Mouse (Mus musculus) liver, embryonic 15.5 days (tissue): ENCODE measurements around the gene Soat1. TPM values are rescaled to one million over a fixed set of nuclear protein-coding genes. Genes with fewer than 3 reads are reported as not detected.

Experiments
- ATAC-seq: fragments of 200-750 bp; cut with Nextera tagmentation; 2 replicates; pipeline ENCODE4 v1.8.0; 2017; ENCODE audit warnings: moderate number of reproducible peaks, mild to moderate bottlenecking, moderate library complexity; ENCODE audit not compliant: insufficient read depth
- H3K27ac ChIP-seq: fragments of 300-500 bp; sonication (generic); replicated peaks from 2 replicates; pipeline ENCODE4 v1.5.1; 2015; ENCODE audit warnings: mild to moderate bottlenecking, inconsistent platforms
- H3K27me3 ChIP-seq: fragments of 300-500 bp; sonication (generic); 2 replicates; pipeline ENCODE4 v1.6.1; 2015; ENCODE audit warnings: mild to moderate bottlenecking, inconsistent platforms
- H3K36me3 ChIP-seq: fragments of 300-500 bp; sonication (generic); replicated peaks from 2 replicates; pipeline ENCODE4 v1.6.1; 2015; ENCODE audit warnings: moderate library complexity, mild to moderate bottlenecking, inconsistent platforms
- H3K4me1 ChIP-seq: fragments of 300-500 bp; sonication (generic); replicated peaks from 2 replicates; pipeline ENCODE4 v1.6.1; 2015; ENCODE audit warnings: inconsistent platforms
- H3K4me2 ChIP-seq: fragments of 300-500 bp; sonication (generic); 2 replicates; pipeline ENCODE4 v1.6.1; 2015; ENCODE audit warnings: moderate library complexity, mild to moderate bottlenecking, inconsistent platforms
- H3K4me3 ChIP-seq: fragments of 300-500 bp; sonication (generic); replicated peaks from 2 replicates; pipeline ENCODE4 v1.5.1; 2015; ENCODE audit warnings: mild to moderate bottlenecking, inconsistent platforms
- H3K9ac ChIP-seq: fragments of 300-500 bp; sonication (generic); 2 replicates; pipeline ENCODE4 v1.6.1; 2015; ENCODE audit warnings: moderate library complexity, mild to moderate bottlenecking, inconsistent platforms
- H3K9me3 ChIP-seq: fragments of 300-500 bp; sonication (generic); replicated peaks from 2 replicates; pipeline ENCODE4 v1.6.1; 2016; ENCODE audit warnings: inconsistent platforms
- WGBS: fragments of 180-500 bp; shearing (Covaris S2); methylation state at CpG from one replicate; pipeline ENCODE4 v1.1.7; 2015; ENCODE audit warnings: mixed read lengths; ENCODE audit not compliant: insufficient replicate concordance; 5-methylcytosine and 5-hydroxymethylcytosine counted together
- polyA plus RNA-seq: library from polyadenylated mRNA; unstranded; fragments of >200 nt; fragmentation: Nextera tagmentation; extraction: Ambion mirVana; gene quantifications from 2 replicates; pipeline ENCODE4 v1.2.1, GENCODE M21; 2015

Soat1 gene
- polyA plus RNA-seq, 1 experiment from 2014 or later = 22.3 TPM

DNA sequence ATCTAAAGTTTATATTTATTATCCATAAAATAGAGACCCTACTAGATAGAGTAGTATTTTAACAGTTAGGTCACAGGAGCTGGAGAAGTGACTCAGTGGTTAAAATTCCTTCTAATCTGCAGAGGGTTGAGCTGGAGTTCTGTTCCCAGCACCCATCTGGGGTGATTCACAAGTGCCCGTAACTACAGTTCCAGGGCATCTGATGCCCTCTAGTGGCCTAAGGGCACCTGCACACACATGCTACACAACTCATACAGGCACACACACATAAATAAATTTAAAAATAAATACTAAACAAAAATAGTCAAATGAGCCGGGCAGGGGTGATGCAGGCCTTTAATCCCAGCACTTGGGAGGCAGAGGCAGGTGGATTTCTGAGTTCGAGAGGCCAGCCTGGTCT is 92.9 kb downstream of the Soat1 start:
- H3K4me1 ChIP-seq = no peaks in the 10 kb centered on the region
- H3K27me3 ChIP-seq = no peaks in the 10 kb centered on the region
- H3K4me3 ChIP-seq = no peak overlapping the region
- WGBS = 68% methylated on average over 3 of the region's 3 CpGs
- H3K27ac ChIP-seq = no peak overlapping the region
- ATAC-seq = no peak
- H3K36me3 ChIP-seq = no peaks in the 10 kb centered on the region
- H3K4me2 ChIP-seq = no peak overlapping the region
- H3K9ac ChIP-seq = no peak overlapping the region
- H3K9me3 ChIP-seq = no peaks in the 10 kb centered on the region

Other genes with a start within 250 kb of the Soat1 start
- 0.07 TPM in 2 replicates for gene Tdrd5, start 170.7 kb downstream of the Soat1 start, polyA plus RNA-seq
- not detected in 2 replicates for gene Nphs2, start 163.6 kb downstream of the Soat1 start, polyA plus RNA-seq
- gene Gm2000, start 108.3 kb downstream of the Soat1 start, polyA plus RNA-seq = 483 and 500 TPM in 2 replicates
- gene Axdnd1, start 53.2 kb downstream of the Soat1 start, polyA plus RNA-seq = not detected in 2 replicates
- 0.06 and 0.17 TPM in 2 replicates for gene Gm10031, start 49.7 kb upstream of the Soat1 start, polyA plus RNA-seq
- gene Abl2, start 84.5 kb upstream of the Soat1 start, polyA plus RNA-seq = 0.90 and 0.94 TPM in 2 replicates
- 4.4 and 4.6 TPM in 2 replicates for gene Tor3a, start 200.0 kb upstream of the Soat1 start, polyA plus RNA-seq
- 9.2 and 9.3 TPM in 2 replicates for gene Fam20b, start 244.8 kb upstream of the Soat1 start, polyA plus RNA-seq